Mouse (Mus musculus) thymus, postnatal 0 days (tissue): Measurements from ENCODE around the gene Tenm2. TPM values are rescaled to one million over a fixed set of nuclear protein-coding genes. Genes with fewer than 3 reads are reported as not detected.

Experiments
- DNase-seq: peaks from one replicate; pipeline ENCODE4 v3.0.0-alpha.2; 2015; ENCODE audit warnings: low spot score
- polyA plus RNA-seq: library from polyadenylated mRNA; unstranded; fragments of >200 nt; fragmentation: Nextera tagmentation; extraction: Ambion mirVana; gene quantifications from 2 replicates; pipeline ENCODE4 v1.2.1, GENCODE M21; 2015

Gene Tenm2
- polyA plus RNA-seq, 1 experiment from 2014 or later = 1.2 TPM

GRCm38 (mm10) chr11:36140411-36140810, 1095.4 kb downstream of the Tenm2 start:
- DNase-seq = no peak

GRCm38 (mm10) chr11:36139521-36139920, 1096.2 kb downstream of the Tenm2 start:
- no peak for DNase-seq

GRCm38 (mm10) chr11:36137840-36138239, 1097.9 kb downstream of the Tenm2 start:
- DNase-seq = no peak

- DNase-seq = no peak
Observed at GRCm38 (mm10) chr11:36137276-36137675, 1098.5 kb downstream of the Tenm2 start.

- DNase-seq = no peak
Observed at GRCm38 (mm10) chr11:36134645-36135044, 1101.1 kb downstream of the Tenm2 start.

GRCm38 (mm10) chr11:36123275-36123674, 1112.5 kb downstream of the Tenm2 start:
- DNase-seq = no peak

- no peak for DNase-seq
Observed at GRCm38 (mm10) chr11:36121410-36121929, 1114.3 kb downstream of the Tenm2 start.

- no peak for DNase-seq
Observed at GRCm38 (mm10) chr11:36120591-36121409, 1115.0 kb downstream of the Tenm2 start.

- DNase-seq = no peak
Observed at GRCm38 (mm10) chr11:36113326-36113725, 1122.4 kb downstream of the Tenm2 start.

- no peak for DNase-seq
Observed at GRCm38 (mm10) chr11:36108970-36109731, 1126.6 kb downstream of the Tenm2 start.

GRCm38 (mm10) chr11:36107840-36108239, 1127.9 kb downstream of the Tenm2 start:
- DNase-seq = no peak

GRCm38 (mm10) chr11:36106639-36107038, 1129.1 kb downstream of the Tenm2 start:
- DNase-seq = no peak

GRCm38 (mm10) chr11:36103556-36103955, 1132.2 kb downstream of the Tenm2 start:
- no peak for DNase-seq

GRCm38 (mm10) chr11:36096219-36096618, 1139.5 kb downstream of the Tenm2 start:
- no peak for DNase-seq

- DNase-seq = no peak
Observed at GRCm38 (mm10) chr11:36090210-36090609, 1145.6 kb downstream of the Tenm2 start.

GRCm38 (mm10) chr11:36081399-36082053, 1154.2 kb downstream of the Tenm2 start:
- DNase-seq = no peak

GRCm38 (mm10) chr11:36080766-36081165, 1155.0 kb downstream of the Tenm2 start:
- DNase-seq = no peak

GRCm38 (mm10) chr11:36078391-36078790, 1157.4 kb downstream of the Tenm2 start:
- DNase-seq = no peak

GRCm38 (mm10) chr11:36074015-36074567, 1161.7 kb downstream of the Tenm2 start:
- DNase-seq = no peak

GRCm38 (mm10) chr11:36073074-36073818, 1162.5 kb downstream of the Tenm2 start:
- DNase-seq = no peak

GRCm38 (mm10) chr11:36072646-36073045, 1163.1 kb downstream of the Tenm2 start:
- DNase-seq = no peak
